ENCODE assay signal across 8 mouse cellular contexts in genomic region chr6:88445661-88446060, GRCm38 (mm10). TPM values are rescaled to one million over a fixed set of nuclear protein-coding genes. Genes with fewer than 3 reads are reported as not detected.
DNase-seq lines count a peak whose midpoint lies in the region; ATAC-seq and TF ChIP-seq lines count a peak whose summit lies in the region.

No protein-coding gene starts in this region.

- ATAC-seq in lung, postnatal 0 days, result no peak
- ATAC-seq in embryonic facial prominence, embryonic 13.5 days (ENCODE audit: insufficient number of reproducible peaks, insufficient read depth, low FRiP score, low TSS enrichment, low read depth), result no peak
- no peak for ATAC-seq in limb, embryonic 14.5 days (ENCODE audit: low FRiP score, low read depth)
- ATAC-seq in stomach, embryonic 14.5 days (ENCODE audit: insufficient number of reproducible peaks, insufficient read depth, low FRiP score, low read depth), result no peak

- H3K4me3 ChIP-seq in lung, postnatal 0 days (ENCODE audit: low read depth, low read length), result peak overlapping the region; percentile 82
- H3K4me3 ChIP-seq in embryonic facial prominence, embryonic 13.5 days, result peak overlapping the region; percentile 92
- peak overlapping the region; percentile 83 for H3K4me3 ChIP-seq in limb, embryonic 14.5 days (replicated peaks; ENCODE audit: low read length)
- peak overlapping the region; percentile 88 for H3K4me3 ChIP-seq in stomach, embryonic 14.5 days (ENCODE audit: low read depth, low read length)

- no peaks in the 10 kb centered on the region for H3K36me3 ChIP-seq in lung, postnatal 0 days (ENCODE audit: insufficient read depth, low read length)
- H3K36me3 ChIP-seq in embryonic facial prominence, embryonic 13.5 days, result no peaks in the 10 kb centered on the region
- H3K36me3 ChIP-seq in limb, embryonic 14.5 days (ENCODE audit: control insufficient read depth, insufficient read depth, low read length), result no peaks in the 10 kb centered on the region
- H3K36me3 ChIP-seq in stomach, embryonic 14.5 days (ENCODE audit: control insufficient read depth, insufficient read depth, low read length), result no peaks in the 10 kb centered on the region

- no peak for TF ChIP-seq CTCF in lung, postnatal 0 days (IDR thresholded peaks at IDR 0.05)

- no peak for DNase-seq in lung, postnatal 0 days (ENCODE audit: low spot score)
- DNase-seq in lung, adult 18-20 months, result no peak
- no peak for DNase-seq in limb, embryonic 14.5 days (ENCODE audit: low spot score)
- DNase-seq in testis, postnatal 10 days (ENCODE audit: low spot score), result no peak
- no peak for DNase-seq in gastrocnemius, postnatal 4 days (ENCODE audit: low spot score in 2 of 2)
- no peak for DNase-seq in adrenal gland, postnatal 4 days (ENCODE audit: low spot score in 2 of 2)

- WGBS in lung, postnatal 0 days, result 9% methylated on average over 5 of the region's 5 CpGs
- 6% methylated on average over 5 of the region's 5 CpGs for WGBS in embryonic facial prominence, embryonic 13.5 days
- 15% methylated on average over 5 of the region's 5 CpGs for WGBS in limb, embryonic 14.5 days
- WGBS in stomach, embryonic 14.5 days, result 14% methylated on average over 5 of the region's 5 CpGs

- no peak overlapping the region; the same call in 1 of the 2 replicates for H3K27ac ChIP-seq in lung, postnatal 0 days (ENCODE audit: low read length)
- H3K27ac ChIP-seq in embryonic facial prominence, embryonic 13.5 days, result no peak overlapping the region; the same call in 1 of the 2 replicates
- no peak overlapping the region for H3K27ac ChIP-seq in limb, embryonic 14.5 days (replicated peaks; ENCODE audit: low read depth, low read length)
- no peak overlapping the region for H3K27ac ChIP-seq in stomach, embryonic 14.5 days (ENCODE audit: low read length)

- H3K9ac ChIP-seq in lung, postnatal 0 days (replicated peaks; ENCODE audit: low read depth), result peak overlapping the region; percentile 68; the same call in 1 of the 2 replicates
- H3K9ac ChIP-seq in embryonic facial prominence, embryonic 13.5 days, result peak overlapping the region; percentile 95
- H3K9ac ChIP-seq in limb, embryonic 14.5 days (ENCODE audit: low read depth, low read length, severe bottlenecking), result peak overlapping the region; percentile 88
- peak overlapping the region; percentile 86 for H3K9ac ChIP-seq in stomach, embryonic 14.5 days (replicated peaks; ENCODE audit: low read depth, low read length)

- H3K4me1 ChIP-seq in lung, postnatal 0 days (ENCODE audit: insufficient read depth, low read depth, low read length), result peaks cover 6% of the 10 kb centered on the region; the same call in 1 of the 2 replicates
- H3K4me1 ChIP-seq in embryonic facial prominence, embryonic 13.5 days, result peaks cover 20% of the 10 kb centered on the region
- peaks cover 10% of the 10 kb centered on the region for H3K4me1 ChIP-seq in limb, embryonic 14.5 days (ENCODE audit: control insufficient read depth, insufficient read depth, low read length)
- H3K4me1 ChIP-seq in stomach, embryonic 14.5 days (ENCODE audit: control insufficient read depth, insufficient read depth, low read length), result peaks cover 10% of the 10 kb centered on the region; the same call in 1 of the 2 replicates

- H3K27me3 ChIP-seq in lung, postnatal 0 days (replicated peaks; ENCODE audit: insufficient read depth, low read length), result no peaks in the 10 kb centered on the region
- H3K27me3 ChIP-seq in embryonic facial prominence, embryonic 13.5 days, result no peaks in the 10 kb centered on the region
- no peaks in the 10 kb centered on the region for H3K27me3 ChIP-seq in limb, embryonic 14.5 days (ENCODE audit: control insufficient read depth, insufficient read depth, low read length)
- no peaks in the 10 kb centered on the region for H3K27me3 ChIP-seq in stomach, embryonic 14.5 days (ENCODE audit: control insufficient read depth, insufficient read depth, low read length)

- H3K9me3 ChIP-seq in lung, postnatal 0 days (ENCODE audit: low read length), result no peaks in the 10 kb centered on the region
- H3K9me3 ChIP-seq in embryonic facial prominence, embryonic 13.5 days, result no peaks in the 10 kb centered on the region
- no peaks in the 10 kb centered on the region for H3K9me3 ChIP-seq in limb, embryonic 14.5 days (ENCODE audit: control insufficient read depth, low read length)
- H3K9me3 ChIP-seq in stomach, embryonic 14.5 days (ENCODE audit: control insufficient read depth, low read depth, low read length), result no peaks in the 10 kb centered on the region

- no peak for TF ChIP-seq EP300 in lung, postnatal 0 days (IDR thresholded peaks at IDR 0.05)

- peak overlapping the region; percentile 96 for H3K4me2 ChIP-seq in lung, postnatal 0 days (replicated peaks; ENCODE audit: low read depth, low read length)
- H3K4me2 ChIP-seq in embryonic facial prominence, embryonic 13.5 days, result peak overlapping the region; percentile 80
- H3K4me2 ChIP-seq in limb, embryonic 14.5 days (replicated peaks; ENCODE audit: low read depth, low read length, severe bottlenecking), result peak overlapping the region; percentile 67
- peak overlapping the region; percentile 70 for H3K4me2 ChIP-seq in stomach, embryonic 14.5 days (replicated peaks; ENCODE audit: low read depth, low read length)

- no peak for TF ChIP-seq POLR2A in limb, embryonic 14.5 days (IDR thresholded peaks at IDR 0.05; ENCODE audit: borderline replicate concordance, extremely low read depth, insufficient read depth, insufficient read length)

RNA-seq across cellular contexts. Expression of gene Eefsec, which starts 0.7 kb away (rescaled TPM):
- polyA plus RNA-seq in lung, postnatal 0 days (2015; fragmentation: Nextera tagmentation; extraction: Ambion mirVana), result 19.5 and 21.0 TPM in 2 replicates
- 45.7 and 46.9 TPM in 2 replicates for polyA plus RNA-seq in embryonic facial prominence, embryonic 13.5 days (2015; fragmentation: Nextera tagmentation; extraction: Ambion mirVana)
- 23.0 and 32.4 TPM in 2 replicates for polyA plus RNA-seq in limb, embryonic 14.5 days (2012; rRNA removed)
- 38.2 and 51.9 TPM in 2 replicates for polyA plus RNA-seq in limb, embryonic 14.5 days (2014; fragmentation: Nextera tagmentation; extraction: Ambion mirVana)
- polyA plus RNA-seq in stomach, embryonic 14.5 days (2014; fragmentation: Nextera tagmentation; extraction: Ambion mirVana), result 49.4 and 49.5 TPM in 2 replicates
- total RNA-seq in gastrocnemius, postnatal 4 days (2021), result 10 to 100 TPM; 13.8 to 14.4 TPM
- 10 to 100 TPM; 21.2 to 24.1 TPM for total RNA-seq in adrenal gland, postnatal 4 days (2021)

RNA-seq across cellular contexts. Expression of gene Ruvbl1, which starts 19.5 kb away (rescaled TPM):
- polyA plus RNA-seq in lung, postnatal 0 days (2015; fragmentation: Nextera tagmentation; extraction: Ambion mirVana), result 48.5 and 49.4 TPM in 2 replicates
- polyA plus RNA-seq in embryonic facial prominence, embryonic 13.5 days (2015; fragmentation: Nextera tagmentation; extraction: Ambion mirVana), result 148 and 158 TPM in 2 replicates
- 67.4 and 79.9 TPM in 2 replicates for polyA plus RNA-seq in limb, embryonic 14.5 days (2012; rRNA removed)
- polyA plus RNA-seq in limb, embryonic 14.5 days (2014; fragmentation: Nextera tagmentation; extraction: Ambion mirVana), result 120 and 130 TPM in 2 replicates
- 120 and 134 TPM in 2 replicates for polyA plus RNA-seq in stomach, embryonic 14.5 days (2014; fragmentation: Nextera tagmentation; extraction: Ambion mirVana)
- total RNA-seq in gastrocnemius, postnatal 4 days (2021), result 10 to 100 TPM; 35.0 to 36.0 TPM
- total RNA-seq in adrenal gland, postnatal 4 days (2021), result 10 to 100 TPM; 34.1 to 38.4 TPM
